Mouse (Mus musculus) G1E (cell line): ENCODE data around the gene Smad3. TPM values are rescaled to one million over a fixed set of nuclear protein-coding genes. Genes with fewer than 3 reads are reported as not detected.

Experiments
- ATAC-seq: 2 replicates; pipeline ENCODE4 v1.8.0; 2016; ENCODE audit warnings: mild to moderate bottlenecking; ENCODE audit not compliant: insufficient number of reproducible peaks, poor library complexity, low FRiP score, severe bottlenecking; ENCODE audit errors: extremely low read depth
- DNase-seq: peaks from one replicate; pipeline ENCODE4 v3.0.0; 2012; ENCODE audit warnings: low spot score
- H3K27me3 ChIP-seq: 2 replicates; pipeline ENCODE4 v1.6.1; 2012; ENCODE audit warnings: mild to moderate bottlenecking, low read length, inconsistent platforms; ENCODE audit not compliant: insufficient read depth
- H3K36me3 ChIP-seq: replicated peaks from 2 replicates; pipeline ENCODE3; 2012; ENCODE audit warnings: mild to moderate bottlenecking, inconsistent platforms
- H3K4me1 ChIP-seq: 2 replicates; pipeline ENCODE4 v1.6.1; 2012; ENCODE audit warnings: low read depth, low read length, inconsistent platforms, mixed read lengths; ENCODE audit not compliant: insufficient read depth
- H3K4me3 ChIP-seq: 2 replicates; pipeline ENCODE4 v1.5.1; 2012; ENCODE audit warnings: low read depth, mild to moderate bottlenecking, inconsistent platforms, low read length, moderate library complexity, mixed read lengths
- H3K9me3 ChIP-seq: replicated peaks from 2 replicates; pipeline ENCODE4 v1.6.1; 2012; ENCODE audit warnings: inconsistent platforms
- CTCF ChIP-seq: IDR thresholded peaks from 2 replicates; pipeline ENCODE4 v1.5.1; 2012; ENCODE audit warnings: low read depth, low read length, inconsistent platforms, mixed read lengths
- GATA1 ChIP-seq: IDR thresholded peaks from 2 replicates; pipeline ENCODE4 v1.6.1; 2012; ENCODE audit warnings: borderline replicate concordance, low read length, inconsistent platforms, mixed read lengths
- GATA2 ChIP-seq: IDR thresholded peaks from 2 replicates; pipeline ENCODE4 v1.6.1; 2012; ENCODE audit warnings: low read depth, low read length, inconsistent platforms, borderline replicate concordance
- POLR2AphosphoS5 ChIP-seq: IDR thresholded peaks from 2 replicates; pipeline ENCODE4 v1.6.1; 2012; ENCODE audit warnings: low read depth, low read length, inconsistent platforms; ENCODE audit not compliant: insufficient replicate concordance
- TAL1 ChIP-seq: conservative IDR thresholded peaks from 2 replicates; pipeline ENCODE4 v1.6.1; 2012; ENCODE audit warnings: low read depth, low read length, inconsistent platforms, mixed read lengths
- polyA plus RNA-seq: library from polyadenylated mRNA; stranded (reverse); fragments of >175 nt; gene quantifications from 2 replicates; pipeline ENCODE4 v1.2.3, GENCODE M21; 2012
- total RNA-seq, 2 experiments: library from RNA; stranded (forward) in 1 of 2; stranded (reverse) in 1 of 2; fragments of 200-1000 nt in 1 of 2; fragments of >200 nt in 1 of 2; fragmentation: Nextera tagmentation in 1 of 2; gene quantifications; 2 replicates each; pipeline ENCODE4 v1.2.3; 2014 to 2017

Gene Smad3
- total and polyA plus RNA-seq, 3 experiments, result 0.87 to 4.8 (median 1.2) TPM

DNA sequence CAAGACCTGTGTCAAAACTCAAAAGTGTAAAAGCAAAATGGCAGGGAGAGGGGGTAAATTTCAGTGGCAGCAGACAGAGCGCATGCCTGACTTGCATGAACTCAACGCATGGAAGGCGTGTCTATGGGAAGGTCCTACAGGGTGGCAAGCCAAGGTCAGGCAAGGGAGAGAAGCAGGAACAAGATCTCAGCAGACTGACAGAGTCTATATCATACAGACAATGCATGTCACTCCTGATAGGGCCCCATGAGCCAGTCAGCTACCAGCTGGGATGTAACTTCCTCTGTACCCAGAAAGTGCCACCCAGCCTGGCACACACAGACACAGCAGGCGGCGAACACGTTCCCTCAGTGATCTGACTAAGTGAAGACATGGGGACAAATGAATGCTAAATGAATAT is 73.5 kb downstream of the Smad3 start:
- peaks cover 14% of the 10 kb centered on the region for H3K27me3 ChIP-seq
- no peak overlapping the region for H3K4me3 ChIP-seq
- TF ChIP-seq GATA1 (no peak), CTCF (no peak), GATA2 (no peak), POLR2AphosphoS5 (no peak)
- H3K36me3 ChIP-seq, result no peaks in the 10 kb centered on the region
- H3K4me1 ChIP-seq, result no peaks in the 10 kb centered on the region
- DNase-seq, result no peak
- H3K9me3 ChIP-seq, result no peaks in the 10 kb centered on the region
- ATAC-seq, result no peak

DNA sequence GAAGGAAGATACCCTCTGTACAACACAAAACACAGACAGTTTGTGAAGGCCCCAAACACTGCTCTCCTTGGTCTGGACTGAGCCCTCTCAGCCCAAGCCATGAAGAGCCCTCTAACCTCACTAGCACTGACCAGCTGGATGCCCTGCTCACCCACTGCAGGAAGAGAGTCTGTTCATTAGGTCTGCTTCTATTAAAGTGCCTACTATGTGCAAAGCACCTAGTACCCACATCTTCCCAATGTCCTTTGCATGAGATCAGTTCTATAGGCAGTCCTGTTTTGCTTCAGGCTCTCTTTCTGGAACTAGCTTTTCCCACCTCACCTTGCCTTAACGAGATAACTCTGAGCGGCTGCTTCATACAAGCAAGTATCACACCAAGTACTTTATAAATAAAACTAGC is 74.9 kb downstream of the Smad3 start:
- no peaks in the 10 kb centered on the region for H3K4me1 ChIP-seq
- H3K4me3 ChIP-seq, result no peak overlapping the region
- H3K27me3 ChIP-seq, result peaks cover 13% of the 10 kb centered on the region
- no peak for DNase-seq
- no peaks in the 10 kb centered on the region for H3K9me3 ChIP-seq
- ATAC-seq, result no peak
- TF ChIP-seq CTCF (no peak), GATA1 (no peak), GATA2 (no peak), POLR2AphosphoS5 (no peak), TAL1 (no peak)
- no peaks in the 10 kb centered on the region for H3K36me3 ChIP-seq

GRCm38 (mm10) chr9:63682301-63682700 is 75.5 kb downstream of the Smad3 start:
- peaks cover 11% of the 10 kb centered on the region for H3K27me3 ChIP-seq
- no peak overlapping the region for H3K4me3 ChIP-seq
- no peak for ATAC-seq
- H3K36me3 ChIP-seq, result no peaks in the 10 kb centered on the region
- H3K4me1 ChIP-seq, result no peaks in the 10 kb centered on the region
- DNase-seq, result no peak
- no peaks in the 10 kb centered on the region for H3K9me3 ChIP-seq
- no peak for TF ChIP-seq CTCF
- TF ChIP-seq GATA1, result no peak
- no peak for TF ChIP-seq TAL1
- TF ChIP-seq POLR2AphosphoS5, result no peak
- TF ChIP-seq GATA2, result no peak

DNA sequence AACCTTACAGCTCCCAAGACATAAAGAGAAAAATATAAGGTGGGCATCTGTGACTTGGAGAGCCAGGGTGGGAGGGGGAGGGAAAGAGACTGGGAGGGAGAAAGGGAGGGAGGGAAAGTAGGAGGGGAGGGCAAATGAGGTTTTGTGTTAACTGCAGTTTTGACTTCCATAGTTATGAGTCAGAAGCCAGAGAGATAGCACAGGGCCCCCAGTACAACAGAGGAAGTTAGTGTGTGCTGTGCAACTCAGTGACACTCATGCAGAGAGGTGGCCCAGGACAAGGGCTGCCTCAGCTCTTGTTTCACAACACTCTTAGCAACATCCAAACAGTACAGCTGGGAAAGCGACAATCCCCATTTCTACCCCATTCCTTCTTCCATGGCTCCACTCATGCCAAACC is 79.7 kb downstream of the Smad3 start:
- Histone ChIP-seq H3K4me3 (no peak overlapping the region), H3K4me1 (no peaks in the 10 kb centered on the region), H3K36me3 (no peaks in the 10 kb centered on the region), H3K9me3 (no peaks in the 10 kb centered on the region), H3K27me3 (peaks cover 14% of the 10 kb centered on the region)
- DNase-seq (no peak), ATAC-seq (no peak)
- no peak for TF ChIP-seq CTCF
- no peak for TF ChIP-seq POLR2AphosphoS5
- TF ChIP-seq GATA1, result no peak
- TF ChIP-seq GATA2, result no peak
- TF ChIP-seq TAL1, result no peak

DNA sequence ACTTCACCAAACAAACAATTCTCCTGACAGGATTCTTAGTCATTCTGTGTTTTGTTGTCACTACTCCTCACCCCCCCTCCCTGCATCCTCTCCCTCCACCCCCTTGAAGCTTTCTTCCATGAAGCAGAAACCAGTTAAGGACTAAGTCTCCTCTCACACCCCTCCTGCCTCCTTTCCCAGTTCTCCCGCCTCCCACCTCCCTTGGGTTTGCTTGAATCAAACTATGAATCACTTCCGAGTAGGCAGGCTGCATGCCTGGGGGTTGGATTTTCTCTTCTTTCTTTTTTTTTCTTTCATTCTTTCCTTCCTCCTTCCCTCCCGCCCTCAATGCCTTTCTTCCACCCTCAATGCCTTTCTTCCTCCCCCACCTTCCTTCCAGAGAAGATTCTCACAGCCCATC is 80.2 kb downstream of the Smad3 start:
- Histone ChIP-seq H3K4me1 (no peaks in the 10 kb centered on the region), H3K4me3 (no peak overlapping the region), H3K9me3 (no peaks in the 10 kb centered on the region), H3K36me3 (no peaks in the 10 kb centered on the region), H3K27me3 (peaks cover 14% of the 10 kb centered on the region)
- DNase-seq, result no peak
- ATAC-seq, result no peak
- no peak for TF ChIP-seq GATA2
- TF ChIP-seq POLR2AphosphoS5, result no peak
- TF ChIP-seq CTCF, result no peak
- TF ChIP-seq TAL1, result no peak
- no peak for TF ChIP-seq GATA1

GRCm38 (mm10) chr9:63674613-63675012 is 83.2 kb downstream of the Smad3 start:
- TF ChIP-seq TAL1 (no peak), GATA2 (no peak), CTCF (no peak), POLR2AphosphoS5 (no peak), GATA1 (no peak)

GRCm38 (mm10) chr9:63673494-63673805 is 84.3 kb downstream of the Smad3 start:
- DNase-seq (no peak), ATAC-seq (no peak)
- Histone ChIP-seq H3K9me3 (no peaks in the 10 kb centered on the region), H3K27me3 (peaks cover 11% of the 10 kb centered on the region), H3K36me3 (no peaks in the 10 kb centered on the region), H3K4me1 (no peaks in the 10 kb centered on the region), H3K4me3 (no peak overlapping the region)
- no peak for TF ChIP-seq POLR2AphosphoS5
- no peak for TF ChIP-seq GATA1
- TF ChIP-seq TAL1, result no peak

More at GRCm38 (mm10) chr9:63674613-63675012, 83.2 kb downstream of the Smad3 start:
- ATAC-seq, result no peak
- Histone ChIP-seq H3K36me3 (no peaks in the 10 kb centered on the region), H3K27me3 (peaks cover 11% of the 10 kb centered on the region), H3K9me3 (no peaks in the 10 kb centered on the region), H3K4me3 (no peak overlapping the region), H3K4me1 (no peaks in the 10 kb centered on the region)
- no peak for DNase-seq
